Mouse (Mus musculus) lung, postnatal 36 days (tissue): Measurements from ENCODE around the gene Tmem59l.

Experiments
- DNase-seq: peaks from one replicate; pipeline ENCODE4 v3.0.0; 2022; ENCODE audit warnings: mixed read lengths

The Tmem59l gene

DNA sequence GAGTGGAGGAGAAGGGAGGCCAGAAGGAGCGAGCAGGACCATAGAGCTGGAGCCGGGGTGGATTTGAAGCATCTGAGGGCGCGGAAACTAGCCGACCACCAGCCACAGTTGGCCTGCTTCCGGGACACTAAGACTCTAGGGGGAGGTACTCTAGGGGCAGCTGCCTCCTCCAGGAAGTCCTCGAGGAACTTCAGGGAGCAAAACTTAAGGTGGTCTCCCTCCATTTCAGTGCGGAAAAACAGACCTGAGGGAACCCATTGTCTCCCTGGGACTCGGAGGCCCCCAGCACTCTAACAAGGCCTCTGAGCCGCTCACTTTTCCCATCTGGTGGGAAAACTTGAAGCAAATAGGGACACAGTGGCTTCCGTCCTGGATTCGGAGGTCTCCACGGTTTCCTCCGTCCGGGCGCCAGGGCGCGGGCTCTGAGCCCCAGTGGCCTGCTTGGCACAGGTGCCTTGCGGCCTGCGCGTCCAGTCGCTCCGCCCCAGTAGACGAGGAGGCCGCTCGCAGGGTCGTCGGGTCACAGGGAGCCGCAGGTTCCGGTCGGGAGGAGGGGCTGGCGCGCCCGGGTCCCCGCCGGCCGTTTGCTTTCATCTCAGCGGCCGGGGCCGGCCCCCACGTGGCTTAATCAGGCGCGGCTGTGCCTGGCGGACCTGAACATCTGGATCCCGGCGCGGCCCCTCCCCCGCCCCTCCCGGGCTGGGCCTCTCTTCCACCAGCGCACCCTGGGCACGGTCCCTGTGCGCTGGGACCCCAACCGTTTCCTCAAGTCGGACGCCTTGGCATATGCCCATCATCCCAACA lies 1.0 kb upstream of the Tmem59l start:
- peak; percentile 65 for DNase-seq

DNA sequence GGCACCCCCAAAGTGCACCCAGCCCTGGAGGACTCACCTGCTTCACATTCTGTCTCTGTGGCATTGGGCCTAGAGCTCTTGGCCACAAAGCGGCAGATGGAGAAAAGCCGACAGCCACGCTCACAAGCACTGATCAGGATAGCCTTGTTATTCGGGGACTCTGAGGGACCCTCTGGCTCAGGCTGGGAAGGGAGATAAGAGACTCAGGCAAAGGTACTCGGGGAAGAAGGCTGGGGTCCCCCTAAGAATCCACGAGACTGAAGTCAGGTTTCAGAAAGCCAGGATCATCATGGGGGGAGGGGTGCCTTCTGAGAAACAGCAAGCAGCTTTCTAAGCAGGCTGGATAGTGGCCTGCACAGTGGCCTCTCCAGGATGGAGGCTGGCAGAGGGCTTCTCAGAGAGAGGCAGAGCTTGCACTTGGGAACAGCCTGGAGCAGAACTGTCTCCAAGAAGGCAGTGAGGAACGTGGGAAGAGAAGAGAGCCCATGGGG lies 922 bp downstream of the Tmem59l start:
- no peak for DNase-seq

DNA sequence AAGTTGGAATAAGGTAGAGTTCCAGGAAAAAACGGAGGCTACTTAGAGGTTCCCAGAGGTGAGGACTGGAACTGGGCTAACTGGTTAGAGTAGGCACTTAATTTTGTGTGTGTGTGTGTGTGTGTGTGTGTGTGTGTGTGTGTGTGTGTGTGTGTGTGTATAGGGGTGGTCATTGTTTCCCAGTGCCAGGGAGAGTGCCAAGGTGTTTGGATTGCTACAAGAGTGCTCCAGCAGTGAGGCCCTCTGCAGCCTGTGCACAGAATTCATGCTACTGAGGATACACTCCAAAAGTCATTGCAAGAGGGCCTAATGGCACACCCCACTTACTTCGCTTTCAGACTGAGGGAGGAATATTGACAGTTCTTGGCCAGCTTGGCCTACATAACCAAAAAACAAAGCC lies 4.2 kb downstream of the Tmem59l start:
- DNase-seq: peak; percentile 83

DNA sequence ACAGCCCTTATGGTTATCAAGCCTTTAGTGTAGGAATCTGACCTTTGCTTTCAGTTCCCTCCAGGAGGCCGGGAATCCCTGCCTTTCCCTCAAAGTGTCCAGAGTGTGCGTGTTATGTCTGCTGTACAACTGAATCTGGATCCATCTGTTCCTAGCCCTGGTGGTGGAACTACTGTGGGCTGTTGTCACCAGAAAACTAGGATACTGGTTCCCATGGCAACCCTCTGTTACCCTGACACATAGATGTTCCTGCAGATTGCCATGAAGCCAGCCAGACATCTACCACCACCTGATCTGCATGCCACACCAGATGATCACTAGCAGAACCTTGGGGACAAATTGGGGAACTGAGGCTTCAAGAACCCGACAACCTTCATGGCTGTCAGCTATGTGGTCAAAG lies 5.2 kb downstream of the Tmem59l start:
- no peak for DNase-seq

DNA sequence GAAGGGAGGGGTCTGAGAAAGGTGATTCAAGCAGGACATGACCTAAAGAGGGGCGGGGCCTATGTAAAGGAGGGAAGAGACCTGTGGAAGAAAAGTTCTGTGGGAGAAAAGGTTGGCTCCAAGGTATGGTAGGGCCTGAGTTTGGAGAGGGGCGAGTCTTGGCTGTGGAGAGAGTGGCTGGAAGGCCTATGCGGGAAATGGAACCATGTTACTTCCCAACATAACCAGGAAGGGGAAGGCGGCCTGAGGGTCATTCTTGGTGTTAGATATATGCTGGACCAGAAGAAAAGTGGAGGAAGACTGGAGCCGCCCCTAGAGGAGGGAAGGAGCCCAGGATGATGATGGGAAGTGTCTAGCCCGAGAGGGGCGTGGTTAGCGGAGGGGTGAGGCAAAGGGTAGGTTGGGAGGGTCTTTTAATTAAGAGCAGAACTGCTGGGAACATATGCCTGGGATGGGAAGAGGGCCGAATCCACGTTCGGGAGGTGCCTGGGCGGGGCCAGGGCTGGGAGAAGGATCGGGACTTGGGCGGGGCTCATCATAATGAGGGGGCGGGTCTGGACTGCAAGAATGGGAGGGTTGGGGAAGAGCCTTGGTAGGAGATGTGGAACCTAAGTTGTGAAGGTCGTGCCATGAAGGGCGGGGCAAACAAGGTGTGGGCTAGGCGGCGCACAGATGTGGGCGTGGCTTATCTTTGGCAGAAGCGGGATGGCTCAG lies 9.7 kb downstream of the Tmem59l start:
- DNase-seq: peak; percentile 48

DNA sequence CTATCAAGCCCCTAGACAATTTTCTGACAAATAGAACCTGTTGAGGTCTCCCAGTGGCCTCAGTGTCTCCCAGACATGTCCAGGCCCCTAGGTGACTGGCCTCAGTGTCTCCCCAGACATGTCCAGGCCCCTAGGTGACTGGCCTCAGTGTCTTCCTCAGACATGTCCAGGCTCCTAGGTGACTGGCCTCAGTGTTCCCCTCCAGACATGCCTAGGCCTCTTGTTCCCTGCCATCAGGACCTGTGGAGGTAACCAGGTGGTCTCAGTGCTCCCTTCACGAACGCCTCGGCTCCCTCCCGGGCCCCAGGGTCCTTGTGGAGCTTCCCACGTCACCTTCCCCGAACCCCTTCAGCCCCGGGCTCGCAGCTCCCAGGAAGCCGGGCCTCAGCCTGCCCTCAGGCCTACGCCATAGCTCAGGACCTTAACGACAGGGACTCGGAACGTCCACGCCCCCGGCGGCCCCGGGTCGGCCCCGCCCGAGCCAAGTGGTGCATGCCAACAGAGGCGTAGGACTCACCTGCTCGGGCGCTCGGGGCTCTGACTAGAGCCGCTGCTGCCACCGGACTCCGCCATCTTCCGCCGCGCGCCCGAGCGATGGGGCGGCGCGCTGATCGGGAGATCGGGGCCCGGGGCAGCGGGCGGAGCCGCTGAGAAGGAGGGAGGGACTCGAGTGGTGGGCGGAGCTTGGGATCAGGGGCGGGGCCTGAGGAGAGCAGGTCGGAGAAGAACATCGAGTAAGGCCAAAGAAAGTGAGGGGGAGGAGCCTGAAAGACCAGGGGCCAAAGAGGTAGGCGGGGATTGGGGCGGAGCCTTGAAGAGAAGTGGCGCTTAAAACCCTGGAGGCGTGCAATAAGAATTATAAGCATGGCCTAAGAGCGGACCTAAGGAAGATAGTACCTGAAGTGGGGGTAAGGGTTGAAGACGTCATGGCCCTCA lies 10.6 kb downstream of the Tmem59l start, which contains the start of gene Klhl26:
TSS of gene Klhl26 (minus strand) at position 636 of the 936 bp plus-strand sequence.
- DNase-seq: peak; percentile 98

DNA sequence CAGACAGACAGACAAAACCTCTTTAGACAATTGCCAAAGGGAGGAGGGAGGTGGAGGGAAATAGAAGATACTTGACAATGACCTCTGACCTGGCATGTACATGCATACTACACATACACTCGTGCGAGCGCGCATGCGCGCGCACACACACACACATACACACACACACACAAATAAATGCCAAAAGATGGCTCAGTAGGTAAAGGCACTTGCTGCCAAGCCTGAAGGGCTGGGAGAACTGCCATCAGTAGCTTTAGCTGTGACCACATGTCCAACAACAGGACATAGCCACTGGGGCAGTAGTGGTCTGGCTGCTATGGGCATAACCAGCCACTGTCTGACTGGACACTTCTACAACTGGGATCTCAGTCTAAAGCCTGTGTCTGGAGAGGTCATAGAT lies 15.3 kb downstream of the Tmem59l start:
- no peak for DNase-seq

DNA sequence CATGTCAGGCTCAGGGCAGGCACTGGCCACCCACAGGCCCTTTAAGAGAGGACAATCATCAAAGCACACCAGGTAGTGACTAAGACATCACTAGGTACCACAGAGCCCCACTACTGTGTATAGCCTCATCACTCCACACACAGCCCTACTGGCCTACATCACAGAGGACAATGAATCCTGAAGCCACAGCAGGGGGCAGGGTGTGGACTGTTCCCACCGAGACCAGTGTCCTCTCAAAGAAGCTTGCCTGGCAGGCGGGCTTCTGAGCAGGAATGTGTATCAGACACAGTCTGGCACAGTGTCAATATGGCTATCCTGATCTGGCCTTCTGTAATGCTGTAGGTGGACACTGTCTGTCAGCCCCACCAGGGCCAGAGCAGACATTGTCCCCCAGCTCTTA lies 17.2 kb downstream of the Tmem59l start:
- DNase-seq: no peak

DNA sequence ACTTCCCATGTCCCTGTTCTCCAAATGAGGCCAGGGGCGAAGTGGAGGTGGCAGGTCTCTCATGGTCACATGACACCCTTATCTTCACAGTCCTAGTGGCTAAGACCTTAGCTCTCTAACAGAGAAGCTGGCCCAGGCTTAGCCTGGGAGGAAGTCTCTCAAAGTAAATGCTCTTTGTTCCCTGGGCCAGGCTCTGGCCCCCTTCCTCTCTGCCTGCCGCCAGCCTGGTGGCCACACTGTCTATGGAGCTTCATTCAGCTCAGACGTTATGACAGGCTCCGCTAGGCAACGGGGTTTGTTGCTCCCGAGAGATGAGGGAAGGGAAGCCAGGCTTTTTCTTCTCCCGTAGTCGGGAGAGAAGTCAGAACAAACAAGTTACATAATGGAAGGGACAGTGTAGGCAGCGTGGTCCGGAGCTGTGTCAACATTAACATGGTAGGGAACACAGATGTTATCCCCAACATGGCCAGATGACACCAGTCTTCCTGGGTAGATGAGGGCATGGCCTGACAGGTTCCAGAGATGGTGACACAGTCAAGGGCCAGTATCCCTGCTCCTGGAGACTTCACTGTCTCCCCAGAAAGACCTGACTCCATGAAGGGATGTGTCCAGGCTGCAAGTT lies 17.8 kb downstream of the Tmem59l start:
- no peak for DNase-seq

DNA sequence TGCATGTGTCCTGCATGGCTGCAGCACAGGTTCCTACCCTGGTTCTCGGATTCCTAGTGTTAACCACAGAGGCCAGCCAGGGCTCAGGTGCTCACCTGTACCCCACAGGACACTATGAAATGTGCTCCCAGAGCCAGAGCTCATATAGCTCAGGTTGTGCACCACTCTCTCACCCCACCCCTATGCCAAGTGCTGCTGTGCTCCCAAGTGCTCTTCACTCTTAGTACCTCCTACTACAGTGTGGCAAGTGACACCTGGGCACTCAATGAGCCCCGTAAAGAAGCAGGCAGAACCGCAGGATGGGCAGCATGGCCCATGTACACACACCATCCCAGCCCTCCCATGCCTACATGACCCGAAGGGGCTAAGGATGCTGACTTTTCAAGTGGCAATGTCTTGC lies 18.4 kb downstream of the Tmem59l start:
- DNase-seq: peak; percentile 42

DNA sequence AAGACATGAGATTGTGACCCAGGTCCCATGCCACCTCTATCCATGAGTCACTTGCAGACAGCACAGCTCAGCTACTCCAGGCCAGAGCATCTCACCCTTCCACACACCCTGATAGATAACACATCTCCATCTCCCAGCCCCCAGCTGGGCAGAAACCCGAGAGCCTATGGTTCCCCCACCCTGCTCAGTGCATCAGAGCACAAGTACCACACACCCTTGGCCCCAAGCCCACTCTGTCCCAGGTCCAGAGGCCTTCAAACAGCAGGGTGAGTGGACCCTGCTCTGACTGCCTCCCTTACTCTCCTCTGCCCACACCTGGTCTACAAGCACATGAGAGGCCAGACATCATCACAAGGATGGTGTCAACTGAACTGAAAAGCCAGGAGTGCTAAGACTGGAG lies 19.3 kb downstream of the Tmem59l start:
- no peak for DNase-seq

DNA sequence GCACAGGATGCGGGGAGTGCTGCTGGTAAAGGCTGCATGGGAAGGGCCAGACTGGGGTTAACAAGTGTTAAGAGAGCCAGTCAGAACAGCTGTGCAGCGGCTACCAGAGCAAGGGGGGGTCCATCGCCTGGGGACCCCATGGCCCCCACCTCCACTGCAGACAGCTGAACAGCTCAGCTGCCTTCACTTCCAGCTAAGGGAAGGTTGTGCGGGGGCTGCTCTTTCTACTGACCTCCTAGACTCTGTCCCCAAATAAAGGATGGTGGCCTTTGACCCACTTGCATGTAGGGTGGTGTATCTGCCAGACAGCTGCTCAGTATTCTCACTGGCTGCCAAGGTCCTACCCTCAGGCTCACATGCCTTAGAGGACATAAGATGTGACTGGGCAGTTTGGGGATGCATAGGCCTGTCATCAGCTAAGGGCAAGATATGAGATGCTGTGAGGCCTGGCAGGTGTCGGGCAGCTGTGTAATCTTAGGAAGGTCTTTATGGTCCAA lies 19.9 kb downstream of the Tmem59l start:
- no peak for DNase-seq

DNA sequence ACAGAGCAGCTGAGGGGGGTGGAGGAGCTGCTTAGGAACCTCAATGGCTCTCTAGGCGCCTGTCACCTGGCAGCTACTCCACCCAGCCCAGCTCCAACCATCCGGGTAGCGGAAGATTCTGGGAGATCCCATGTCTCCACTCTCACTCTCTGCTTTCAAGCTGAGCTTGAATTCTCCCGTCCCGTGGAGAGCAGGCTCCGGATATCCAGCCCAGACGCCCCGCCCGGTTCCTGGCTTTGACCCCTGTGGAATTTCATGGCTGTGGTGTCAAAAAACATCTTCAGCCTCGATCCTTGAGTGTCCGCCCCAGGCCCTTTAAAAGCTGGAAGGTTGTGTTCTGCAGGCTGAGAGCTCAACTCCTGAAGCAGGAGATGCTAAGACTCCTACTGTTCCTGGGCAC lies 20.4 kb downstream of the Tmem59l start:
- peak; percentile 34 for DNase-seq

DNA sequence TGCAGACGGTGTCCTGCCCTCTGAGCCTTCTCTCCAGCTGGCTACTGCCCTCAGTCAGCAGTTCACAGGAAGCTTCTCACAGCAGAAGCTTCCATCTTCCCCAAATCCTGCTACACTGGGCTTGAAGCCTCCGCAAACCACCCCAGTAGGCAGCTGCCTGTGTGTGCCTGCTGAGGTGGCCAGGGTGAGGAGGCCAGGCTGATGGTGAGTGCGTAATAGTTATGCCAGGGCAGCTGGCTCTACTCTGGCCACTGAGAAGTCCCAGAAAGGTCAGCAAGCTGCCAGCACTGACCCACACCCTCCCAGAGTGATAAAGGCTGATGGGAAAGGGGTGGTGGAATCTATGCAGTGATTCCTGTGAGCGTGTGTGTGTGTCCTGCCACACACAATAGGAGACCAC lies 20.9 kb downstream of the Tmem59l start:
- no peak for DNase-seq

DNA sequence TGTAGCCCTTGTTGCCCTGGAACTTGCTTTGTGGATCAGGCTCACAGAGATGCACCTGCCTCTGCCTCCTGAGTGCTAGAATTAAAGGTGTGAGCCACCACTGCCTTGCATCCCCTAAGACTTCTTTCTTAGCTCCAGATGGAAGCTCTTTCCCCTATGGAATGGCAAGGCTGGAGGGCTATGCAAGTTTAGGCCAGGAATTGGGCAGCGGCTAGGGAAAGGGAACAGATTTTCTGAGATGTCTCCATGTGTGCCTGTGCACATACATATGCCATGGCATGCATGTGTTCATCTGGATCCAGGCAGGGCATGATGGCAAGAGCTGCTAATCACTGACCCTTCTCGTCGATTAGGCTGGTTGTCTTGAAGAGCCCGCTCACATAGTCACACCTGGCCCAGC lies 21.5 kb downstream of the Tmem59l start:
- no peak for DNase-seq

DNA sequence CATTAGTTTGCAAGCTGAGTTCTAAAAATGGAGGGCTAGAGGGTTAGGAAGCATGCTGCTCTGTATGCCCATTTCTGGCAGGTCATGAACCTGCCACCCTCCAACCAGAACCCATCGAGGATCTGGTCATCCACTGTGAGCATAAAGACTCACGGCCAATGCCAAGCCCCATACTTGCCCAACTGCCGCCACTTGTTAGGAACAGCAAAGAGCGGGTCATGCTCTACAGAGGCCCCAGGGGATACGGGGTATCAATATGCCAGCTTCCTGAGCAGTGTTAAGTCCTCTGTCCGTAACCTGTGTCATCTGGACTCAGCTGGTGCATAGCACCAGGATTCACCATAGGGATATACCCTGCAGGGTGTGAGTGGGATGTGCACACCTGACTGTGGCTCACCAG lies 23.0 kb downstream of the Tmem59l start:
- no peak for DNase-seq

DNA sequence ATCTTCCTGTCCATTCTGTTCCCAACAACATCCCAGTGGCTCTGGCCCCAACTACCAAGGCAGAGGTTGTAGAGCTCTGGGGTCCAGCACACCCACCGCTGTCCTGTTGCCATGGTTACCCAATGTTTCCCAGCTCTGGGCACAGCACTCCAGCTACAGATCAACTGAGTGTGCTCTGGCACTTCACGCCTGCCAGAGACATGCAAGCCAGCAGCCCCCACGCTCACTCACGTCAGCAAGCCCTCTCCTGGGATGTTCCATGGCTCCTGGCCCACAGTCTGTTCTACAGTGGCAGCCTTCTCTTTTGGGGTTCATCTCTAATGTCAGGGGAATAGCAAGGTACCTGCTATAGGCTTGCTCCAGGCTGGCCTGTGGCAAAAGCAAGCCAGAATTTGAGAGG lies 23.9 kb downstream of the Tmem59l start:
- no peak for DNase-seq

DNA sequence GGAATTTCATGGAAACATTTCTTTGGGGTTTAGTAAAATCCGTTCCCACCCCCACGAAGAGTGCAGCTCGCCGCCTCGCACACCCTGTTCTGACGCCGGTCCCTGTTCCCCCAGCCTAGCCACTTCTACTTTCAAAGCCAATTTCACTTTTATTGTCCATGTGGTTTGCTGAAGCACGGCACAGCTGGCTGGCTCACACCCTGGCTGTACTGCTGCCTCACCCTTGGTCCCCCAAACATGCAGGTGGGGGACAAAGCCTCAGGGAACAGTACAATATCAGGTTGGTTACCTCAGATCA lies 24.7 kb downstream of the Tmem59l start:
- no peak for DNase-seq

DNA sequence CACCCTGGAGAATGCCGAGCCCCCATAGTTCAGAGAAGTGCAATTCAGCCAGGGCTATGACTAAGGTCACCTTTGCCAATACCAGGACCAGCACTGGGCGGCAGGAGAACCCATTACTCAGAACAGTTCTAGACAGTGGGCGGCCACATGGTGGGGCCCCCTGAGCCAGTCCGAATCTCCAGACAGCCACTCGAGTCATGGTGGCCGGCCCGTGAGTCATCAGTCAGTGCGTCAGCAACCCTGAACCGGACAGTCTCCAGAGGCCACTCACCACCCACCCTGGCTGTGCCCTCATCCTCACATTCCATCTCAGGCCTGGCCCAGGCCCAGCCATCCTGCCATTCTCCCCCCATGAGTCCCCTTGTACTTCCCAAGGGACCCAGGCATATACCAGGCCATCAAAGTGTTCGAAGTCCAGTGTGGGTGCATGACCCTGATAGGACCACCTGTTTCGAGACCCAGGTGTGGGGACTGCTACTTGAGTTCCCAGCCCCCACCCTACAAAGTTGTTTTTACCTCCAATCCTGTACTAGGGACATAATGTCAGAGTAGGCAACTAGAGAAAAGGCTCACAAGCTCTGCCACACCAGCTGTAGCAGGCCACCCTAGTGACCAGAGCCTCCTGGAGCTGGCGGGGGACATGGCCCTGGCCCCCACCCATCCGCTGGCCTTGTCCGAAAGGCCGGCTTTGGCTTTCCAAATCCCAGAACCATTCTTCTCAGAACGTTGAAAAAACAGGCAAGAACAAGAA lies 25.2 kb downstream of the Tmem59l start:
- no peak for DNase-seq

DNA sequence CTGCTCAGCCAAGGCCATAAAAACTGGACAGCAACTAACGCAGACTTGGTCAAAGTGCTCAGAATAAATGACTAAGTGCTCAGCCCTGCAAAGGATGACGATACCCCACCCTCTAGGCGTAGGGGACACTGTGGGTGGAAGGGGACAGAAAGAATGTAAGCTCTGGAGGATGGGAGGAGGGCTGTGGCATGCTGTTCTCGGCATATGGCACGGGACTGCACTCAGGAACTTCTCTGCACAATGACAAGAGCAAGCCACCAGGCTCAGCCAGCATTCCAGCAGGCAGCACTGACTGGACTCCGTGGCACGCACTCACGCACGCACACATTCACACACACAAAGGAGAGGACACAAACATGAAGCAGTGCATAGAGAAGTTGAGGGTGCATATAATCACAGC lies 26.6 kb downstream of the Tmem59l start:
- DNase-seq: no peak

DNA sequence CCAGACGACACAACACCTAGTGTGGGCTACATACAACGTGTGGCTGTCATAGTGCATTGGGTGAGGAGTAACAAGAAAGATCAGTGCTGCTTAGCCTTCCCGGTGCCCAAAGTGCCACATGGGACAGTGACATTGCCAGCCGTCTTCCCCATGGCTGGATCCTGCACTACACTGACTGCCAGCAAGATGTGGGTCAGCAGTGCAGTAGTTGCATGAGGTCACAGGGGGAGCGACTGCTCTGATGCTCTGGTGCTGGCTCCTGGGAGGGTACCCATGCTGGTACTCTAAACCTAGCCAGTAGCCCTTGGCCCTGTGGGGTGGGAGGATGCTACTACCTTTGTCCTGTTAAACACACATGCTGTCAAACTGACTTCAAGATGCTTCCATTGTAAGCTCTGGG lies 27.0 kb downstream of the Tmem59l start:
- DNase-seq: no peak

DNA sequence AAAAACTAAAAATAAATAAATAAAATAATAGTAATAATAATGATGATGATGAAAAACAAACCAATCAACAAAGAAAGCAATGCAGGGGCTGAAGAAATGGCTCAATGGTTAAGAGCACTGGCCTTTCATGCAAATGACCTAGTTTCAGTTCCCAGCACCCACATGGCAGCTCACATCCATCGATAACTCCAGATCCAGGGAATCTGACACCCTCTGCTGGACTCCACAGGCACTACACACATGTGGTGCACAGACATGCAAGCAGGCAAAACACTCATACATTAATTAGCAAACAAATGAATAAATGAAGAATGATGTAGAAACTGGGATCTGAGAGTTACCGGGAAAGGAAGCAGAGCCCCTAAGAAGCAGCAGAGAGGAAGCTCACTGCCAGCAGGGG lies 27.5 kb downstream of the Tmem59l start:
- no peak for DNase-seq
